Mouse (Mus musculus) midbrain, embryonic 15.5 days (tissue): ENCODE measurements at regions not wholly inside any gene's neighbourhood (a gene's known extent, or its start where the extent isn't known, plus 50 kb on each side); places are given as distances from the start of the nearest gene placed in this dataset. TPM values are rescaled to one million over a fixed set of nuclear protein-coding genes. Genes with fewer than 3 reads are reported as not detected.

Source experiments
- ATAC-seq: fragments of 200-750 bp; cut with Nextera tagmentation; replicated peaks from 2 replicates; pipeline ENCODE4 v1.8.0; 2017; ENCODE audit warnings: moderate TSS enrichment
- H3K27ac ChIP-seq: fragments of 300-500 bp; sonication (generic); 2 replicates; pipeline ENCODE4 v1.5.1; 2015; ENCODE audit warnings: mild to moderate bottlenecking, inconsistent platforms
- H3K27me3 ChIP-seq: fragments of 300-500 bp; sonication (generic); replicated peaks from 2 replicates; pipeline ENCODE4 v1.6.1; 2015; ENCODE audit warnings: inconsistent platforms
- H3K36me3 ChIP-seq: fragments of 300-500 bp; sonication (generic); replicated peaks from 2 replicates; pipeline ENCODE4 v1.6.1; 2015; ENCODE audit warnings: inconsistent platforms
- H3K4me1 ChIP-seq: fragments of 300-500 bp; sonication (generic); 2 replicates; pipeline ENCODE4 v1.6.1; 2015; ENCODE audit warnings: inconsistent platforms
- H3K4me2 ChIP-seq: fragments of 300-500 bp; sonication (generic); 2 replicates; pipeline ENCODE4 v1.6.1; 2015; ENCODE audit warnings: inconsistent platforms, mild to moderate bottlenecking, moderate library complexity
- H3K4me3 ChIP-seq: fragments of 300-500 bp; sonication (generic); 2 replicates; pipeline ENCODE4 v1.5.1; 2015; ENCODE audit warnings: mild to moderate bottlenecking, inconsistent platforms
- H3K9ac ChIP-seq: fragments of 300-500 bp; sonication (generic); 2 replicates; pipeline ENCODE4 v1.6.1; 2015; ENCODE audit warnings: mild to moderate bottlenecking, inconsistent platforms
- H3K9me3 ChIP-seq: fragments of 300-500 bp; sonication (generic); 2 replicates; pipeline ENCODE4 v1.6.1; 2016; ENCODE audit warnings: inconsistent platforms
- WGBS: fragments of 180-500 bp; shearing (Covaris S2); methylation state at CpG from one replicate; pipeline ENCODE4 v1.1.7; 2015; ENCODE audit warnings: mixed read lengths; 5-methylcytosine and 5-hydroxymethylcytosine counted together
- microRNA-seq: library from miRNA; unstranded; fragments of <30 nt; microRNA quantifications from one replicate; pipeline ENCODE4, GENCODE M21; 2016

GRCm38 (mm10) chr3:33219271-33220065 lies 76.4 kb upstream of the Pex5l start:
- Histone ChIP-seq H3K4me3 (no peak overlapping the region), H3K27me3 (no peaks in the 10 kb centered on the region), H3K27ac (no peak overlapping the region), H3K36me3 (no peaks in the 10 kb centered on the region), H3K4me1 (no peaks in the 10 kb centered on the region), H3K9me3 (no peaks in the 10 kb centered on the region), H3K9ac (no peak overlapping the region), H3K4me2 (no peak overlapping the region)
- ATAC-seq = no peak
- 48% methylated on average over 2 of the region's 2 CpGs for WGBS

GRCm38 (mm10) chr3:33218291-33218690 lies 75.2 kb upstream of the Pex5l start:
- H3K4me3 ChIP-seq = no peak overlapping the region
- 0 out of 2 replicates have a peak, but pooled peaks have one; percentile 58 for ATAC-seq
- no peak overlapping the region for H3K9ac ChIP-seq
- H3K4me1 ChIP-seq = no peaks in the 10 kb centered on the region
- no peaks in the 10 kb centered on the region for H3K36me3 ChIP-seq
- no peak overlapping the region for H3K4me2 ChIP-seq
- WGBS = 46% methylated on average over 2 of the region's 2 CpGs
- no peak overlapping the region for H3K27ac ChIP-seq
- no peaks in the 10 kb centered on the region for H3K9me3 ChIP-seq
- H3K27me3 ChIP-seq = no peaks in the 10 kb centered on the region

GRCm38 (mm10) chr3:33217360-33218034 lies 74.5 kb upstream of the Pex5l start:
- Histone ChIP-seq H3K27ac (0 out of 2 replicates have a peak overlapping the region, but pooled peaks have one; percentile 29), H3K9me3 (no peaks in the 10 kb centered on the region), H3K4me1 (no peaks in the 10 kb centered on the region), H3K4me3 (no peak overlapping the region), H3K27me3 (no peaks in the 10 kb centered on the region), H3K36me3 (no peaks in the 10 kb centered on the region), H3K4me2 (0 out of 2 replicates have a peak overlapping the region, but pooled peaks have one; percentile 8), H3K9ac (no peak overlapping the region)
- peak; percentile 89 for ATAC-seq
- 62% methylated on average over 18 of the region's 18 CpGs for WGBS

- Histone ChIP-seq H3K27ac (no peak overlapping the region), H3K4me1 (no peaks in the 10 kb centered on the region), H3K9ac (no peak overlapping the region), H3K9me3 (no peaks in the 10 kb centered on the region), H3K4me3 (no peak overlapping the region), H3K27me3 (no peaks in the 10 kb centered on the region), H3K4me2 (no peak overlapping the region), H3K36me3 (no peaks in the 10 kb centered on the region)
- no peak for ATAC-seq
- 77% methylated on average over 4 of the region's 4 CpGs for WGBS
Measured at GRCm38 (mm10) chr3:33211224-33211817, 68.3 kb upstream of the Pex5l start.

Small RNA genes lying in the stretch of these regions (microRNA-seq; reads per million reads assigned to microRNA genes)
- gene Gm27974 = not detected
